Mouse (Mus musculus): ENCODE measurements around the gene 1300017J02Rik.

DNA sequence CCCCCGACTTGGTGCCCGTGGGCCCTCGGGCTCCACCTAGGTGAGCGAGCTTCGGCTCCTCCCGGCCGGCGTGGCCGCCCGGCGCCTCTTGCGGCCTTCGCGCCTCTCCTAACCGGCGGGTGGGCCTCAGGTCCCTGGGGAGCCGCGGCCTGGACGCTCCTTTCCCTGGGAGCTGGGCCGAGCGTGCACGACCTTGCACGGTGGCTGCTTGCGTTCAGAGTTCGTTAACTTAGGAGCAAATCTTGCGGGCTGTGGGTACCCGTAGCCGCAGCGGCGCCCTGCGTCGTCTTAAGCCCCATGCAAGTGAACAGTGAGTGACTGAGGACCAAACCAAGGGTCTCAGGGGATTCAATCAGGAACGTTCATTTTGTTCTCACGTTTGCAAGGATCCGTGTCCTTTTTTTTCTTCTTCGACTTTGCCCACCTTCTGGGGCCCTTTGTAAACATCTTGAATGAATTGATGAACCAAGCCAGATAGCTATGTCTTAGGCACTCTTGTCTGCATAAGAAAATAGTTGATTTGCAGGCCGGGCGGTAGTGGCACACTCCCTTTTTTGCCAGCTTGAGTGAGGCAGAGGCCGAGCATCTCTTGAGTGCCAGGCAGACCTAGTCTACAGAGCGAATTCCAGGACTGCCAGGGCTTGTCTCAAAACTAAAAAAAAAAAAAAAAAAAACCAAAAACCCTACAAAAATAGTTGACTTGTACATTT, 605 bp upstream of the 1300017J02Rik start:
- no peak for TF ChIP-seq POLR2A (IDR thresholded peaks at IDR 0.05; ENCODE audit: control insufficient read depth in 1 of 2, insufficient read depth in 1 of 2, low read depth in 1 of 2, low read length in 2 of 2, poor library complexity in 1 of 2)
- TF ChIP-seq CTCF (IDR thresholded peaks at IDR 0.05 in 2 of 3, conservative IDR thresholded peaks at IDR 0.05 in 1 of 3; ENCODE audit: control insufficient read depth in 1 of 3, insufficient read depth in 1 of 3, low read depth in 2 of 3, low read length in 3 of 3, poor library complexity in 1 of 3, severe bottlenecking in 1 of 3), result no peak
- no peak for TF ChIP-seq CHD2 (IDR thresholded peaks at IDR 0.05; ENCODE audit: low read length)
- no peak for TF ChIP-seq USF1 (IDR thresholded peaks at IDR 0.05; ENCODE audit: low read depth, low read length)
- no peak for TF ChIP-seq MAFK (IDR thresholded peaks at IDR 0.05; ENCODE audit: borderline replicate concordance, low read depth, low read length)
- no peak for TF ChIP-seq ETS1 (IDR thresholded peaks at IDR 0.05; ENCODE audit: low read depth, low read length)
- no peak for TF ChIP-seq ZKSCAN1 (IDR thresholded peaks at IDR 0.05; ENCODE audit: low read depth, low read length)
- 0 out of 4 replicates have a peak, but pooled peaks of 1 of the 2 experiments have one; percentile 21 for TF ChIP-seq EP300 (IDR thresholded peaks at IDR 0.05; ENCODE audit: low read depth in 1 of 2, low read length in 2 of 2)
- peak; percentile 89; the same call in 1 of the 2 replicates for TF ChIP-seq CHD1 (IDR thresholded peaks at IDR 0.05; ENCODE audit: low read depth, low read length)
- no peak for TF ChIP-seq SIN3A (IDR thresholded peaks at IDR 0.05; ENCODE audit: low read length)
- TF ChIP-seq MAX (IDR thresholded peaks at IDR 0.05; ENCODE audit: low read length), result peak; percentile 35; the same call in 1 of the 2 replicates
- no peak for TF ChIP-seq RAD21 (IDR thresholded peaks at IDR 0.05; ENCODE audit: low read depth, low read length)
